Mouse (Mus musculus): ENCODE measurements around the gene Slc25a39. TPM values are rescaled to one million over a fixed set of nuclear protein-coding genes. Genes with fewer than 3 reads are reported as not detected.

Slc25a39 gene
- polyA plus RNA-seq, 1 experiment: 407 TPM

DNA sequence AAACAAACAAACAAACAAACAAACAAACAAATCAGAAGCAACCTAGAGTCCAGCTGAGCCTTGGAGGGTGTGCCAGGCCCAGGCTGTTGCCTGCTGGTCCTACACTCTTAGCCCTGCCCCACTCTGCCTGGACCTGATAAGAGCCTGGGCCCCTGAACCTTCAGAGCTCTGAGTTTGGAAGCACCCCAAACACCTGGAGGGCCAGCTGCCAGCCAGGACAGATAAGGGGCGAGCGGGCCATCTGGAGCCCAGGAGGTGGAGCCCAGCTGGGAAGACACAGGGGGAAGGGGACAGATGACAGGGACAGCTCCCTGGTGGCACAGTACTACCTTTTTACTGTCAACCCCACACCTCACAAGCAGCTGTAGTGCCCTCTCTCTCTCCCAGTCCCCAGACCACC lies 44.1 kb downstream of the Slc25a39 start:
- H3K27ac ChIP-seq (ENCODE audit: insufficient read depth, low read length): peak overlapping the region; percentile 18; the same call in 1 of the 2 replicates
- no peak for DNase-seq (ENCODE audit: low read depth in 1 of 2, low spot score in 2 of 2)
- WGBS: 77% methylated on average over 2 of the region's 2 CpGs
- H3K4me3 ChIP-seq (ENCODE audit: extremely low read depth, insufficient read depth, insufficient read length): peak overlapping the region; percentile 36
- no peaks in the 10 kb centered on the region for H3K36me3 ChIP-seq (ENCODE audit: control insufficient read depth, insufficient read depth, low read length)
- H3K4me1 ChIP-seq (ENCODE audit: control insufficient read depth, insufficient read depth, insufficient read length): no peaks in the 10 kb centered on the region
- no peaks in the 10 kb centered on the region for H3K27me3 ChIP-seq (ENCODE audit: control insufficient read depth, insufficient read depth, low read length)
- TF ChIP-seq POLR2A (IDR thresholded peaks at IDR 0.05; ENCODE audit: low read depth, low read length) (no peak), CTCF (IDR thresholded peaks at IDR 0.05; ENCODE audit: extremely low read depth, insufficient read depth, insufficient read length, insufficient replicate concordance) (no peak)

DNA sequence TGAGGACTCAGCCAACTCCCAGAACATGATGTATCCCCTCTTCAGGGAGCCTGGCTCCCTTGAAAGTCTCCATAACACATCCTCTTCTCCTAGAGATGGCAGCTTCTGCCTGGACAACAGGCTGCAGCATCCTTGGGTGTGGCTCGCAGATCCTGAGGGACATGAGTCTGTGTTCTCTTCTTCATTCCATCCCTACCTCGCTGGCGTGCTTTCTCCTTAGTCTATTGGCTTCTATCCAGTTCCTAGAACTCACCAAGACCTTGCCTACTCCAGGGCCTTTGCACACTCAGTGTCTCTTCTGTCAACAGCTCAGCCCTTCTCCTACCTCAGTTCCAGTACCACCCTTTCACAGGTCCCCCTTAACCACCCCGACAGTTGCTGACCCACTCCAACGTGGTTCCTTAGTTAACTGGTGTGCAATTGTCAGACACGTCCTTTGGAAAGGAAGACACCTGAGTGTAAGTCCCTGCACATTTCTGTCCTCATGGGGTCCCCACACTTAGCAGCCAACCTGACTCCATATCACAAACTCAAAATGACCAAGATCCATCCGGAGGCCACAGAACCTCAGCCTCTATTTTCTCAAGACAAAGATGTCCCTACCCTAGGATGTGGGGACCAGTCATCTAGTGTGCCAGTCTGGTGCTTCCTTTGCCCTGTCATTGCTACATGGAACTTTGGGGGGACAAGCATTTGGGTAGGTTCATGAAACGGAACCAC lies 45.8 kb downstream of the Slc25a39 start:
- Histone ChIP-seq H3K36me3 (ENCODE audit: control insufficient read depth, insufficient read depth, low read length) (no peaks in the 10 kb centered on the region), H3K4me1 (ENCODE audit: control insufficient read depth, insufficient read depth, insufficient read length) (no peaks in the 10 kb centered on the region), H3K27ac (ENCODE audit: insufficient read depth, low read length) (peak overlapping the region; percentile 19; the same call in 1 of the 2 replicates), H3K27me3 (ENCODE audit: control insufficient read depth, insufficient read depth, low read length) (no peaks in the 10 kb centered on the region), H3K4me3 (ENCODE audit: extremely low read depth, insufficient read depth, insufficient read length) (no peak overlapping the region)
- 83% methylated on average over 8 of the region's 8 CpGs for WGBS
- no peak for TF ChIP-seq POLR2A (IDR thresholded peaks at IDR 0.05; ENCODE audit: low read depth, low read length)
- TF ChIP-seq CTCF (IDR thresholded peaks at IDR 0.05; ENCODE audit: extremely low read depth, insufficient read depth, insufficient read length, insufficient replicate concordance): no peak
- no peak for DNase-seq (ENCODE audit: low read depth in 1 of 2, low spot score in 2 of 2)

DNA sequence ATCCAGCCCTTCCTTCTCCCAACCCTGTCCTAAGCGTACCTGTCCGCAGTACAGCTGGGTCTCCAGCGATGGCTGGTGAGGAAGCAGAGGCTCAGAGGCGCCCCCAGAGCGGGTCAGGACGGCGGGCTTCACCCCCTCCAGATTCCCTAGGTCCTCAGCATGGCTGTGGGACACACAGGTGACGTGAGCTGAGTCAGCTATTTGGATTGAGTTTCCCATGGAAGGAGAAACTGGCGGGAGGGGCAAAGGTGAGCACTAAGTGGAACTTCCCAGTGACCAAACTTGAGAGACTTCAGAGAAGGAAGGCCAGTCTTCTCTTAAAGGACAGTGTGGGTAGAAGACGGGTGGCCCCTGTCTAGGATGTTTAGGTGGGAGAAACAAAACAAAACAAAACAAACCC lies 49.4 kb downstream of the Slc25a39 start:
- Histone ChIP-seq H3K4me3 (ENCODE audit: extremely low read depth, insufficient read depth, insufficient read length) (no peak overlapping the region), H3K36me3 (ENCODE audit: control insufficient read depth, insufficient read depth, low read length) (no peaks in the 10 kb centered on the region), H3K4me1 (ENCODE audit: control insufficient read depth, insufficient read depth, insufficient read length) (no peaks in the 10 kb centered on the region), H3K27me3 (ENCODE audit: control insufficient read depth, insufficient read depth, low read length) (no peaks in the 10 kb centered on the region), H3K27ac (ENCODE audit: insufficient read depth, low read length) (no peak overlapping the region)
- DNase-seq (ENCODE audit: low read depth in 1 of 2, low spot score in 2 of 2): no peak
- no peak for TF ChIP-seq CTCF (IDR thresholded peaks at IDR 0.05; ENCODE audit: extremely low read depth, insufficient read depth, insufficient read length, insufficient replicate concordance)
- no peak for TF ChIP-seq POLR2A (IDR thresholded peaks at IDR 0.05; ENCODE audit: low read depth, low read length)
- 72% methylated on average over 10 of the region's 10 CpGs for WGBS

DNA sequence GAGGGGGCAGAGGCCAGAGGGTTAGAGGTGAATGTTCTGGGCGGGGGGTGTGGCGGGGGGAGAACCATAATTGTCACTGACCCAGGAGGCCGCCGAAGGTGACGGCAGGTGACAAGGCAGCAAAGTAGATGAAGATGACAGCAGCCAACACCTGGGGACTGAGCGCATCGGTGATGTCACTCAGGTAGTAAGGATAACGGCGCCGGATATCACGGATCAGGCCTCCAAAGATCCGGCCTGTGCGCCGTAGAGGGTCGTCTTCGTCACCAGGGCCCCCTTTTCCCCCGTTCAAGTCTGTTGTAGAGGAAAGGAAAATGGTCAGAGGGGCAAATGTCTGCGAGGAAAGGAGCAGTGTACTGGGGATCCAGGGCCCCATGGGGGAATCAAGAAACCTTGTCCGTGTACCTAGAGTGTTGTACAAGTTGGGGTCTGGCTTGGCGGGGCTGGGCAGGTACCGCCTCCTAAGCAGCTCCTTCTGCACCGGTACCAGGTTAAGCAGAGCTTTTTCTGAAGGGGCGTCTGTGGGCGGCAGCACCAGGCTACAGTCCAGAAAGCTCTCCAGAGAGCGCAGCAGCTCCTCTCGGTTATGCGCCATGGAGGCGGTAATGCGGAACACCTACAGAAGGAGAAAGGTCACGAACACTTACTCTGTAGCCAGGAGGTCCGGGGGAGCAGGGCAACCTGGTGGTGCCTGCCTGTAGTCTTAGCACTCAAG lies 51.0 kb downstream of the Slc25a39 start:
- Histone ChIP-seq H3K27ac (ENCODE audit: insufficient read depth, low read length) (no peak overlapping the region), H3K27me3 (ENCODE audit: control insufficient read depth, insufficient read depth, low read length) (peaks cover 2% of the 10 kb centered on the region; the same call in 1 of the 2 replicates), H3K4me1 (ENCODE audit: control insufficient read depth, insufficient read depth, insufficient read length) (no peaks in the 10 kb centered on the region), H3K36me3 (ENCODE audit: control insufficient read depth, insufficient read depth, low read length) (no peaks in the 10 kb centered on the region), H3K4me3 (ENCODE audit: extremely low read depth, insufficient read depth, insufficient read length) (no peak overlapping the region)
- no peak for TF ChIP-seq CTCF (IDR thresholded peaks at IDR 0.05; ENCODE audit: extremely low read depth, insufficient read depth, insufficient read length, insufficient replicate concordance)
- TF ChIP-seq POLR2A (IDR thresholded peaks at IDR 0.05; ENCODE audit: low read depth, low read length): no peak
- no peak for DNase-seq (ENCODE audit: low read depth in 1 of 2, low spot score in 2 of 2)
- 70% methylated on average over 31 of the region's 31 CpGs for WGBS

DNA sequence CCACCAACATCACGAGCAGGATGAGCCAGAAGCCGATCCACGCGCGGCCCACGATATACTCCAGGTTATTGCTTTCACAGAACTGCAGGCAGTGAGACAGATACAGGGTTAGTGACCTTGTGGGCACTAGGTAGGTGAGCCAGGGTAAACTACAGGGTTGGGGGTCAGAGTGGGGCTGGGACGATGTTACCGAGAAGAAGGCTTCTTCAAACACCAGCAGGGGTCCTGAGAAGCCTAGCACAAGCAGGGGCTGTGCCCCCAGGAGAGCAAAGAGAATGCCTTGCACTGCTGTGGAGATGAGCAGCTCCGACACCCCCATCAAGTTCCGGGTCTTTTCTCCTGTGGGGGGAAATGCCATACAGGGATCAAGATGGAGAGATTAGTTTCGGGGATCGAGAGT lies 51.6 kb downstream of the Slc25a39 start:
- no peak for DNase-seq (ENCODE audit: low read depth in 1 of 2, low spot score in 2 of 2)
- TF ChIP-seq CTCF (IDR thresholded peaks at IDR 0.05; ENCODE audit: extremely low read depth, insufficient read depth, insufficient read length, insufficient replicate concordance) (no peak), POLR2A (IDR thresholded peaks at IDR 0.05; ENCODE audit: low read depth, low read length) (no peak)
- WGBS: 86% methylated on average over 12 of the region's 12 CpGs
- H3K4me1 ChIP-seq (ENCODE audit: control insufficient read depth, insufficient read depth, insufficient read length): no peaks in the 10 kb centered on the region
- no peak overlapping the region for H3K27ac ChIP-seq (ENCODE audit: insufficient read depth, low read length)
- H3K36me3 ChIP-seq (ENCODE audit: control insufficient read depth, insufficient read depth, low read length): no peaks in the 10 kb centered on the region
- H3K27me3 ChIP-seq (ENCODE audit: control insufficient read depth, insufficient read depth, low read length): peaks cover 2% of the 10 kb centered on the region; the same call in 1 of the 2 replicates
- H3K4me3 ChIP-seq (ENCODE audit: extremely low read depth, insufficient read depth, insufficient read length): no peak overlapping the region

DNA sequence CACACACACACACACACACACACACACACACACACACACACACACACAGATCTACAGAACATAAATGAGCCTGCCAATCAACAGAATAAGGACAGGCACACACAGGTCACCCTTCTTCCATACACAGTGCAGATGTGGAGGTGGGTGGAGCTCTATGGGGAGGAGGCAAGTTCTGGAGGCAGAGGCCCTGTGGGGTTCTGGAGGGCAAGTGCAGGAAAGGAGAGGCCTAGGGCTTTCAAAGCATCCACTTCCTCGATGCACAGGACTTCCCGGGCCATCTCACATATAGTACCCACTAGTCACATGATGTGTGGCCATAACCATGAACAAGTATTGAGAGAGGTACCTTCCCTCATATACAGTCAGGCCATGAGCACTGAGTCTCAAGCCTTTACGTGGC lies 52.2 kb downstream of the Slc25a39 start:
- Histone ChIP-seq H3K4me3 (ENCODE audit: extremely low read depth, insufficient read depth, insufficient read length) (no peak overlapping the region), H3K4me1 (ENCODE audit: control insufficient read depth, insufficient read depth, insufficient read length) (no peaks in the 10 kb centered on the region), H3K27me3 (ENCODE audit: control insufficient read depth, insufficient read depth, low read length) (peaks cover 2% of the 10 kb centered on the region; the same call in 1 of the 2 replicates), H3K27ac (ENCODE audit: insufficient read depth, low read length) (no peak overlapping the region), H3K36me3 (ENCODE audit: control insufficient read depth, insufficient read depth, low read length) (no peaks in the 10 kb centered on the region)
- DNase-seq (ENCODE audit: low read depth in 1 of 2, low spot score in 2 of 2): no peak
- TF ChIP-seq POLR2A (IDR thresholded peaks at IDR 0.05; ENCODE audit: low read depth, low read length) (no peak), CTCF (IDR thresholded peaks at IDR 0.05; ENCODE audit: extremely low read depth, insufficient read depth, insufficient read length, insufficient replicate concordance) (no peak)
- 42% methylated on average over 3 of the region's 3 CpGs for WGBS
